Mouse (Mus musculus): ENCODE results near the gene Jhy.

Jhy gene

DNA sequence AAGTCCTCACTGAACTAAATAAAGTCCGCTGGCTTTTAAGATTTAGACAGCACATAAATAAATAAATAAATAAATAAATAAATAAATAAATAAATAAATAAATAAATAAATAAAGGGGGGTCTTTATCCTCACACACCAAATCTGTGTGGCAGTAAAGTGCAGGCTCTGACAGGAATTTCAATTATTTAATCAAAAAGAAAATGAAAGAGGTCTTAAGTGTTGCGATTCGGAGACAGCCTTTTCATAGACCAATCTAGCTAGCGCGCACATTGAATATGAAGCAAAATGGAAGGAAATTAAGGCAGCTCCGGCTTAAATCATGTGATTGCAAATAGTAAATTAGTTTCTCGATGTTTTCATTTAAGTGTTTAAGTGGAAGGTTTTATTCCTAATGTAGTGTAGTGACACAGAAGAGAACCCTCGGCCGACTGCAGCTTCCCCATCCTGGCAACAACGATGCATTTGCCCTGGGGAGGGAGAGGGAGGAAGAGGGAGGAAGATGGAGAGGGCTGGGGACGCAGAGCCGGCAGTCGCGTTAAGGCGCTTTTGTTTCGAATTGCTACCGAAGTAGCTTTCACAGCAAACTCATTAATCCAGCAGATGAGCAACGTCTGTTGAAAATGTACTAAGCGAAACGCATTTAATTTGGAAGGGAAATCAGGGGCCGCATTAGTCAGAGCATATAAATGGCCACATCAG lies 105.3 kb downstream of the Jhy start:
- peak; percentile 49 for DNase-seq (ENCODE audit: low spot score)

DNA sequence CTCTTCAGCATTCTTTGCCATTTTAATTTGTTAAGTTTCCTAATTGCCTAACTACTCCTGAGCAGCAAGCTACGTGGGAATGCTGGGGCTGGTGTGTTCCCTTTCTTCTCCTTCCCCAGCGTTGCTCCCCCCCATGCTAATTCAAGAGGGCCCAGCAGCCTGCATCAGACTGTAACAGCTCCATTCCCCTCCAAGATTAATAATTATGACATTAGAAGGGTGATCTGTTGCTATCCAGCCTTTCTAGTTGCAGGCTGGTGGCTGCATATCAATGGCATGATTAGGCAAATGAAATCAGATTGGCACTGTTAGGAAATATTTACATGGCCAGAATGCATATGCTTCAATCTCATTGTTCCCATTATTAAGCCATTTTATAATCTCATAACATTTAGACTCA lies 112.4 kb downstream of the Jhy start:
- DNase-seq (ENCODE audit: low spot score) = no peak
